Mouse (Mus musculus) myocyte (in vitro differentiated cells): ENCODE measurements around the gene Bcl2a1b.
"Not testable (repeated sequence)": the region's sequence is repeated elsewhere in the genome, so short reads cannot be mapped to it uniquely, and the experiment has no call there.

Source experiments
- CEBPB ChIP-seq: IDR thresholded peaks from 2 replicates; pipeline ENCODE4 v1.6.1; 2011; ENCODE audit warnings: mild to moderate bottlenecking, moderate library complexity; ENCODE audit not compliant: poor library complexity, insufficient read depth, severe bottlenecking
- E2F4 ChIP-seq: IDR thresholded peaks from one replicate; pipeline ENCODE4 v1.6.1; 2011; ENCODE audit warnings: mild to moderate bottlenecking, control low read depth, moderate library complexity; ENCODE audit not compliant: insufficient read depth
- MAX ChIP-seq: IDR thresholded peaks from one replicate; pipeline ENCODE4 v1.6.1; 2011; ENCODE audit warnings: low read depth, mild to moderate bottlenecking, control low read depth
- MYOD1 ChIP-seq, 3 experiments: IDR thresholded peaks; one replicate each; pipeline ENCODE4 v1.6.1; 2011; ENCODE audit warnings: control low read depth in 2 of 3, low read depth in 2 of 3, mild to moderate bottlenecking in 2 of 3, moderate library complexity in 1 of 3; ENCODE audit not compliant: insufficient read length in 2 of 3, control insufficient read depth in 1 of 3
- MYOG ChIP-seq, 3 experiments: IDR thresholded peaks; one replicate each; pipeline ENCODE4 v1.6.1; 2011; ENCODE audit warnings: control low read depth in 2 of 3, low read depth in 2 of 3, mild to moderate bottlenecking in 2 of 3; ENCODE audit not compliant: insufficient read length in 2 of 3, control insufficient read depth in 1 of 3, insufficient read depth in 1 of 3
- POLR2A ChIP-seq: IDR thresholded peaks from one replicate; pipeline ENCODE4 v1.6.1; 2011; ENCODE audit warnings: low read depth, mild to moderate bottlenecking, control low read depth, moderate library complexity; ENCODE audit not compliant: insufficient read length
- POLR2AphosphoS2 ChIP-seq: IDR thresholded peaks from one replicate; pipeline ENCODE4 v1.6.1; 2011; ENCODE audit warnings: low read depth, control low read depth; ENCODE audit not compliant: insufficient read length
- REST ChIP-seq: IDR thresholded peaks from one replicate; pipeline ENCODE4 v1.6.1; 2011; ENCODE audit warnings: mild to moderate bottlenecking, control low read depth, moderate library complexity; ENCODE audit not compliant: insufficient read depth, insufficient read length
- SRF ChIP-seq: IDR thresholded peaks from one replicate; pipeline ENCODE4 v1.6.1; 2011; ENCODE audit warnings: low read depth; ENCODE audit not compliant: control insufficient read depth, insufficient read length
- TCF12 ChIP-seq: IDR thresholded peaks from one replicate; pipeline ENCODE4 v1.6.1; 2011; ENCODE audit warnings: mild to moderate bottlenecking, control low read depth; ENCODE audit not compliant: poor library complexity, insufficient read depth, severe bottlenecking
- USF1 ChIP-seq: IDR thresholded peaks from one replicate; pipeline ENCODE4 v1.6.1; 2011; ENCODE audit warnings: low read depth, mild to moderate bottlenecking, control low read depth, moderate library complexity

DNA sequence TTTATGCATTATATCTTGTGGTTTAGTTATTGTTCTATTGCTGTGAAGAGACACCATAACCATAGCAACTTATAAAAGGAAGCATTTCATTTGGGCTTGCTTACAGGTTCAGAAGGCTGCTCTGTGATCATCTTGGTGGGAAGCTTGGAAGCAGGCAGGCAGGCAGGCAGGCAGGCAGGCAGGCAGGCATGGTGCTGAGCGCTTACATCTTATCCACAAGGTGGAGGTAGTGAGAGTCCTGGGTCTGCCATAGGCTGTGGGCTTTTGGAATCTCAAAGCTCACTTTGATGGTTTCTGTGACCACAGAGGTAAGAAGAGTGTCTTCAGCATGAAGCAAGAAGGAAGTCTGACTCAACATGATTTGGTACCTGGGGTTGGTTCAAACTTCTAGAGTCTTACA, 13.4 kb downstream of the Bcl2a1b start:
- TF ChIP-seq MYOG (IDR thresholded peaks at IDR 0.05; ENCODE audit: control insufficient read depth in 1 of 3, insufficient read depth in 1 of 3, insufficient read length in 2 of 3, low read depth in 2 of 3); TCF12; E2F4; USF1; POLR2A; CEBPB; MAX; REST; MYOD1 (IDR thresholded peaks at IDR 0.05; ENCODE audit: control insufficient read depth in 1 of 3, insufficient read length in 2 of 3, low read depth in 2 of 3); SRF; POLR2AphosphoS2: not testable (repeated sequence)
